Mouse (Mus musculus): ENCODE measurements around the gene Tradd. TPM values are rescaled to one million over a fixed set of nuclear protein-coding genes. Genes with fewer than 3 reads are reported as not detected.

Gene Tradd
- polyA plus RNA-seq, 1 experiment from 2014 or later, result 16.6 TPM

DNA sequence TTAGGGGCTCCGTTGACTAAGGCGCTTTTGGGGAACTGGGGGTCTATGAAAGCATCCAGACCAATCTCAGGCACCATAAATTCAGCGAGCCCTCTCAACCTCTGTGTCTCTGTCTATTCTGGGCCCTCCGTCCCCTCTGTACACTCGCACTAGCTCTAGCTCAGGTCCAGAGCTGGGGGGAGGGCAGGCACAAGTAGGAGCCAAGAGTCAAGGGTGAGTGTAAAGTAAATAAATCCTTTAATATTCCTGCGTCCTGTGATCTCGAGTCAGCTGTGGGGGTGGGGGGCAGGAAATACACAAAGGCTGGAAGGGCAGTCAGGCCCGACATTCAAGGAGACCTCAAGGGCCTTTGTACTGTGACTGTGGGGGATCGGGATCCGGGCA, 4.7 kb upstream of the Tradd start:
- no peak for ATAC-seq (ENCODE audit: insufficient number of reproducible peaks, insufficient read depth, low FRiP score, low TSS enrichment, low read depth)
- WGBS, result 1% methylated on average over 10 of the region's 10 CpGs
- peaks cover 99% of the 10 kb centered on the region for H3K27me3 ChIP-seq
- H3K9ac ChIP-seq (replicated peaks), result peak overlapping the region; percentile 57
- no peak overlapping the region for H3K27ac ChIP-seq
- peak overlapping the region; percentile 86 for H3K4me2 ChIP-seq
- H3K4me1 ChIP-seq (replicated peaks), result peaks cover 40% of the 10 kb centered on the region
- H3K4me3 ChIP-seq (replicated peaks), result peak overlapping the region; percentile 51
- H3K36me3 ChIP-seq, result no peaks in the 10 kb centered on the region
- H3K9me3 ChIP-seq, result peaks cover 6% of the 10 kb centered on the region; the same call in 1 of the 2 replicates

DNA sequence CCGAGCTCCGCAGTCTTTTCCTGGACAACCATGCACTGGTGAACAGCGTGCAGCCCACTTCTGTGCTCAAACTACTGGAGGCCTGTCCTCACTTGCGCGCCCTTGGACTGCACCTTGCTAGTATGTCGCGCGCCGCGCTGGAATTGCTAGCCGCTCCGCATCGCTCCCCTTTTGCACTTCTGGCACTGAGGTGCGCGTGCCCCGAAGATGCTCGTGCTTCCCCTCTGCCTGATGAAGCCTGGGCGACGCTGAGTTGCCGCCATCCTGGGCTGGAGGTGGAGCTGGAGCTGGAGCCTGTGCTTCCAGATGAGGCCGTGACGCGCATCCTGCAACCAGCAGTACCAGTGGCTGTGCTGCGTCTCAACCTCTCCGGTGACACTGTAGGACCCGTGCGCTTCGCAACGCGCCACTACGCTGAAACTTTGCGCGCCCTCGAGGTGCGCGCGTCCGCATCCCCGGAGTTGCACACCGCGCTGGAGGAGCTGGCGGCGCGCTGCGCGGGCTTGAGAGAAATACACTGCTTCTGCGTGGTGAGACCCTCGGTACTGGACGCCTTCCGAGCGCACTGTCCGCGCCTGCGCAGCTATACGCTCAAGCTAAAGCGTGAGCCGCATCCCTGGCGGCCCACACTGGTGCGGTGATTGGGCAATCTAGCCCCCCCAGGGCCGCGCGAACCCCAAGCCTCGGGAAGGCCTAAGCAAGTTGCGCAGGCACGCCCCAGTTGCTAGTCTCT, 4.1 kb upstream of the Tradd start:
- H3K36me3 ChIP-seq, result no peaks in the 10 kb centered on the region
- peak; percentile 54 for ATAC-seq (ENCODE audit: insufficient number of reproducible peaks, insufficient read depth, low FRiP score, low TSS enrichment, low read depth)
- peaks cover 6% of the 10 kb centered on the region; the same call in 1 of the 2 replicates for H3K9me3 ChIP-seq
- H3K4me2 ChIP-seq, result peak overlapping the region; percentile 86
- no peak overlapping the region for H3K27ac ChIP-seq
- peak overlapping the region; percentile 51 for H3K4me3 ChIP-seq (replicated peaks)
- peak overlapping the region; percentile 57 for H3K9ac ChIP-seq (replicated peaks)
- H3K27me3 ChIP-seq, result peaks cover 99% of the 10 kb centered on the region
- under 1% methylated on average over 65 of the region's 65 CpGs for WGBS
- peaks cover 40% of the 10 kb centered on the region for H3K4me1 ChIP-seq (replicated peaks)

GRCm38 (mm10) chr8:105266775-105267174, 2.4 kb upstream of the Tradd start:
- ATAC-seq (ENCODE audit: insufficient number of reproducible peaks, insufficient read depth, low FRiP score, low TSS enrichment, low read depth), result no peak
- WGBS, result 12% methylated on average over 13 of the region's 13 CpGs
- no peaks in the 10 kb centered on the region for H3K36me3 ChIP-seq
- peaks cover 96% of the 10 kb centered on the region for H3K27me3 ChIP-seq
- H3K27ac ChIP-seq, result no peak overlapping the region
- 0 out of 2 replicates have a peak overlapping the region, but pooled peaks have one; percentile 23 for H3K9ac ChIP-seq (replicated peaks)
- no peak overlapping the region for H3K4me2 ChIP-seq
- H3K4me1 ChIP-seq (replicated peaks), result peaks cover 38% of the 10 kb centered on the region
- H3K9me3 ChIP-seq, result peaks cover 6% of the 10 kb centered on the region; the same call in 1 of the 2 replicates
- no peak overlapping the region for H3K4me3 ChIP-seq (replicated peaks)

GRCm38 (mm10) chr8:105265128-105265527, 719 bp upstream of the Tradd start:
- Histone ChIP-seq H3K36me3 (no peaks in the 10 kb centered on the region), H3K4me1 (replicated peaks) (peaks cover 29% of the 10 kb centered on the region), H3K9ac (replicated peaks) (peak overlapping the region; percentile 60; the same call in 1 of the 2 replicates), H3K27me3 (peaks cover 96% of the 10 kb centered on the region), H3K9me3 (peaks cover 6% of the 10 kb centered on the region; the same call in 1 of the 2 replicates), H3K4me3 (replicated peaks) (peak overlapping the region; percentile 69), H3K27ac (no peak overlapping the region), H3K4me2 (peak overlapping the region; percentile 83)
- no peak for ATAC-seq (ENCODE audit: insufficient number of reproducible peaks, insufficient read depth, low FRiP score, low TSS enrichment, low read depth)
- 7% methylated on average over 10 of the region's 10 CpGs for WGBS

DNA sequence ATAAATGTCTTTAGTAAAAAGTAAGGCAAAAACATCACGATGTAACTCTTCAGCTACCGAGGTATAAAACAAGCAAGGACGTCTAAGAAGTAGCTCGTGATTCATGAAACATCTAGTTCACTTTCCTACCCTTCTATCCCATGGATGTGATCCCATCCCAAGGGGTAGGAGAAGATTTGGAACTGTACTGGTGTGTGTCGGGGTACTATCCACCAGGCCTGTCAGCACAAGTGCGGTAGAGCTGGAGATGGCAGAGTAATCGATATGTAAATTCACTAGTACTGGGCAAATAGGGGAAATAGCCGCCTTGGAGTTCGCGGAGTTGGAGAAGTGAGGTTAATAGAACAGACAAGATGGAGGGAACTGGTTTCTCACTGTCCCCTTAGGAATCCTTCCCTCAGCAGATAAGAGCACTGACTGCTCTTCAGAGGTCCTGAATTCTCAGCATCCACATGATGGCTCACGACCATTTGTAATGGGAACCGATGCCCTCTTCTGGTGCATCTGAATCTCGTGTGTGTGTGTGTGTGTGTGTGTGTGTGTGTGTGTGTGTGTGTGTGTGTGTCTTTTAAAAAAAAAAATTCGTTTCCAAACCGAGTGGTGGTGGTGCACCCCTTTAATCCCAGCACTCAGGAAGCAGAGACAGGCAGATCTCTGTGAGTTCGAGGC, 1.0 kb downstream of the Tradd start:
- Histone ChIP-seq H3K27me3 (peaks cover 96% of the 10 kb centered on the region), H3K4me2 (peak overlapping the region; percentile 83; the same call in 1 of the 2 replicates), H3K36me3 (no peaks in the 10 kb centered on the region), H3K9ac (replicated peaks) (no peak overlapping the region), H3K4me3 (replicated peaks) (peak overlapping the region; percentile 69), H3K27ac (no peak overlapping the region), H3K4me1 (replicated peaks) (peaks cover 29% of the 10 kb centered on the region), H3K9me3 (peaks cover 6% of the 10 kb centered on the region; the same call in 1 of the 2 replicates)
- ATAC-seq (ENCODE audit: insufficient number of reproducible peaks, insufficient read depth, low FRiP score, low TSS enrichment, low read depth), result no peak
- WGBS, result 42% methylated on average over 16 of the region's 16 CpGs

DNA sequence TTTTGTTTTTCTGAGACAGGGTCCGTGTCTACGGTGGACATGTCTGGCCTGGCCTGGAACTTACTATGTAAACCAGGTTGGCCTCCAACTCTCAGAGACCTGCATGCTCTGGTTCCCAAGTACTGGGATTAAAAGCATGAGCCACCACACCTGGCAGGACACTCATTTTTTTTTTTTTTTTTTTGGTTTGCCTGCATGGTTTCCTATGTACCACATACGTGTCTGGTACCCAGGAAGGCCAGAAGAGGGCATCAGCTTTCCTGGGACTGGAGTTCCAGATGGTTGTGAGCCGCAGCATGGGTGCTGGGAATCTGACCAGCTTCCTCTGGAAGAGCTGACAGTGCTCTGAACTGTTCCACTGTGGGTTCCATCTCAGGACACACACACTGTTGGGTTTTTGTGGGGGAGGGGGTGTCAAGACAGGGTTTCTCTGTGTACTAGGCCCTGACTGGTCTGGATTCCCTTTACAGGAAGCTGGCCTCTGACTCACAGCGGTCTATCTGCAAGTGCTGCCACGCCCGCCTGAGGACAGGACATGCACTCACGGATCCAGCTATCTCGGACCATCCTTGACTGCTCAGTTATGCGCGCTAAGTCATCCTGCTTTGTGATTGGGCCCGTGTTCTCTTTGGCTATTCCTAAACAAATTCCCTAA, 3.0 kb downstream of the Tradd start:
- no peaks in the 10 kb centered on the region for H3K36me3 ChIP-seq
- no peak overlapping the region for H3K4me3 ChIP-seq (replicated peaks)
- peaks cover 5% of the 10 kb centered on the region; the same call in 1 of the 2 replicates for H3K9me3 ChIP-seq
- WGBS, result 85% methylated on average over 12 of the region's 12 CpGs
- ATAC-seq (ENCODE audit: insufficient number of reproducible peaks, insufficient read depth, low FRiP score, low TSS enrichment, low read depth), result no peak
- H3K9ac ChIP-seq (replicated peaks), result no peak overlapping the region
- peaks cover 94% of the 10 kb centered on the region for H3K27me3 ChIP-seq
- H3K4me1 ChIP-seq (replicated peaks), result peaks cover 21% of the 10 kb centered on the region
- no peak overlapping the region for H3K27ac ChIP-seq
- H3K4me2 ChIP-seq, result no peak overlapping the region

GRCm38 (mm10) chr8:105260371-105261099, 3.9 kb downstream of the Tradd start:
- no peak overlapping the region for H3K4me3 ChIP-seq (replicated peaks)
- WGBS, result 65% methylated on average over 7 of the region's 7 CpGs
- no peak overlapping the region for H3K27ac ChIP-seq
- ATAC-seq (ENCODE audit: insufficient number of reproducible peaks, insufficient read depth, low FRiP score, low TSS enrichment, low read depth), result no peak
- H3K4me1 ChIP-seq (replicated peaks), result peaks cover 23% of the 10 kb centered on the region
- no peaks in the 10 kb centered on the region for H3K9me3 ChIP-seq
- no peak overlapping the region for H3K4me2 ChIP-seq
- H3K27me3 ChIP-seq, result peaks cover 94% of the 10 kb centered on the region
- H3K9ac ChIP-seq (replicated peaks), result 0 out of 2 replicates have a peak overlapping the region, but pooled peaks have one; percentile 4
- no peaks in the 10 kb centered on the region for H3K36me3 ChIP-seq

- Histone ChIP-seq H3K36me3 (no peaks in the 10 kb centered on the region), H3K4me2 (peak overlapping the region; percentile 73), H3K9me3 (no peaks in the 10 kb centered on the region), H3K4me3 (replicated peaks) (peak overlapping the region; percentile 39), H3K4me1 (replicated peaks) (peaks cover 26% of the 10 kb centered on the region), H3K27ac (no peak overlapping the region), H3K9ac (replicated peaks) (peak overlapping the region; percentile 27; the same call in 1 of the 2 replicates), H3K27me3 (peaks cover 93% of the 10 kb centered on the region)
- 0 out of 2 replicates have a peak, but pooled peaks have one; percentile 19 for ATAC-seq (ENCODE audit: insufficient number of reproducible peaks, insufficient read depth, low FRiP score, low TSS enrichment, low read depth)
- WGBS, result 5% methylated on average over 30 of the region's 30 CpGs
Measured at GRCm38 (mm10) chr8:105259721-105260320, 4.6 kb downstream of the Tradd start.

- Histone ChIP-seq H3K36me3 (no peaks in the 10 kb centered on the region), H3K27ac (no peak overlapping the region), H3K27me3 (peaks cover 88% of the 10 kb centered on the region), H3K9ac (replicated peaks) (peak overlapping the region; percentile 27; the same call in 1 of the 2 replicates), H3K4me2 (peak overlapping the region; percentile 73), H3K4me1 (replicated peaks) (peaks cover 28% of the 10 kb centered on the region), H3K9me3 (no peaks in the 10 kb centered on the region), H3K4me3 (replicated peaks) (peak overlapping the region; percentile 39)
- peak; percentile 27; the same call in 1 of the 2 replicates for ATAC-seq (ENCODE audit: insufficient number of reproducible peaks, insufficient read depth, low FRiP score, low TSS enrichment, low read depth)
- 2% methylated on average over 55 of the region's 55 CpGs for WGBS
Measured at GRCm38 (mm10) chr8:105258911-105259720, 5.3 kb downstream of the Tradd start.

Data from limb, embryonic 12.5 days (tissue).